Mouse (Mus musculus) forebrain, embryonic 14.5 days (tissue): ENCODE results near the gene Plaa. TPM values are rescaled to one million over a fixed set of nuclear protein-coding genes. Genes with fewer than 3 reads are reported as not detected.

Experiments used
- ATAC-seq: fragments of 200-750 bp; cut with Nextera tagmentation; 2 replicates; pipeline ENCODE4 v1.8.0; 2017; ENCODE audit warnings: mild to moderate bottlenecking, moderate library complexity
- DNase-seq: peaks from one replicate; pipeline ENCODE4 v3.0.0-alpha.2; 2015; ENCODE audit warnings: low spot score
- H3K27ac ChIP-seq: fragments of 300-500 bp; sonication (generic); 2 replicates; pipeline ENCODE4 v1.5.1; 2014; ENCODE audit warnings: low read depth, mild to moderate bottlenecking, control low read depth, low read length, moderate library complexity
- H3K27me3 ChIP-seq: fragments of 300-500 bp; sonication (generic); replicated peaks from 2 replicates; pipeline ENCODE4 v1.6.1; 2014; ENCODE audit warnings: low read length, control low read depth, mixed read lengths; ENCODE audit not compliant: control insufficient read depth, insufficient read depth
- H3K36me3 ChIP-seq: fragments of 300-500 bp; sonication (generic); 2 replicates; pipeline ENCODE4 v1.6.1; 2014; ENCODE audit warnings: low read length, control low read depth; ENCODE audit not compliant: control insufficient read depth, insufficient read depth
- H3K4me1 ChIP-seq: fragments of 300-500 bp; sonication (generic); 2 replicates; pipeline ENCODE4 v1.6.1; 2014; ENCODE audit warnings: antibody characterized with exemption, low read length, control low read depth; ENCODE audit not compliant: control insufficient read depth, insufficient read depth
- H3K4me2 ChIP-seq: fragments of 300-500 bp; sonication (generic); 2 replicates; pipeline ENCODE4 v1.6.1; 2014; ENCODE audit warnings: mild to moderate bottlenecking, control low read depth, low read length
- H3K4me3 ChIP-seq: fragments of 300-500 bp; sonication (generic); 2 replicates; pipeline ENCODE4 v1.5.1; 2014; ENCODE audit warnings: low read depth, low read length, control low read depth
- H3K9ac ChIP-seq: fragments of 300-500 bp; sonication (generic); 2 replicates; pipeline ENCODE4 v1.6.1; 2014; ENCODE audit warnings: mild to moderate bottlenecking, low read length, control low read depth, moderate library complexity
- H3K9me3 ChIP-seq: fragments of 300-500 bp; sonication (generic); replicated peaks from 2 replicates; pipeline ENCODE4 v1.6.1; 2016; ENCODE audit warnings: low read length, control low read depth, mixed read lengths; ENCODE audit not compliant: control insufficient read depth
- WGBS: fragments of 180-500 bp; shearing (Covaris S2); extraction: QIAGEN DNeasy Blood & Tissue Kit; methylation state at CpG from one replicate; pipeline ENCODE4 v1.1.7; 2014; 5-methylcytosine and 5-hydroxymethylcytosine counted together
- polyA plus RNA-seq: library from polyadenylated mRNA; unstranded; fragments of >200 nt; fragmentation: Nextera tagmentation; extraction: Ambion mirVana; gene quantifications from 2 replicates; pipeline ENCODE4 v1.2.1, GENCODE M21; 2014

The Plaa gene
- polyA plus RNA-seq, 1 experiment from 2014 or later, result 69.4 TPM

- DNase-seq, result no peak
- peaks cover 5% of the 10 kb centered on the region; the same call in 1 of the 2 replicates for H3K4me1 ChIP-seq
- no peaks in the 10 kb centered on the region for H3K9me3 ChIP-seq
- no peak overlapping the region for H3K9ac ChIP-seq
- no peak overlapping the region for H3K4me3 ChIP-seq
- H3K4me2 ChIP-seq, result no peak overlapping the region
- H3K27me3 ChIP-seq, result no peaks in the 10 kb centered on the region
- WGBS, result 83% methylated on average over 1 of the region's 1 CpGs
- H3K36me3 ChIP-seq, result no peaks in the 10 kb centered on the region
- no peak overlapping the region for H3K27ac ChIP-seq
- ATAC-seq, result no peak
Measured at GRCm38 (mm10) chr4:94560316-94560715, 42.7 kb downstream of the Plaa start.

GRCm38 (mm10) chr4:94559266-94559665, 43.8 kb downstream of the Plaa start:
- Histone ChIP-seq H3K27me3 (no peaks in the 10 kb centered on the region), H3K9me3 (no peaks in the 10 kb centered on the region), H3K9ac (no peak overlapping the region), H3K4me1 (peaks cover 8% of the 10 kb centered on the region; the same call in 1 of the 2 replicates), H3K4me3 (no peak overlapping the region), H3K4me2 (no peak overlapping the region), H3K27ac (no peak overlapping the region), H3K36me3 (no peaks in the 10 kb centered on the region)
- no peak for ATAC-seq
- WGBS, result 35% methylated on average over 2 of the region's 2 CpGs
- no peak for DNase-seq

DNA sequence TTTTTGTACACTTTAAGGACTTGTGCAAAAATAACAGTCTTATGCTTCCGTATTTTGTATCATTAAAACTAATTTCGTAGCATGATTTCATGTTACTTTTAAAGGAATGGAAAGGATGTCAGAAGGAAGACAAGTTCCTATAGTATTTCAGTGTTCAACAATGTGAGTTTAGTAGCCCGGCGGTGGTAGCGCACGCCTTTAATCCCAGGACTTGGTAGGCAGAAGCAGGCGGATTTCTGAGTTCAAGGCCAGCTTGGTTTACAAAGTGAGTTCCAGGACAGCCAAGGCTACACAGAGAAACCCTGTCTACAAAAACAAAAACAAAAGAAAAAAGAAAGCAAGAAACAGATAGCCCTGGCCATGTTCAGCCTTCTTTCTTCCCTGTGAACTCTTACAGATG, 45.9 kb downstream of the Plaa start:
- peak; percentile 0; the same call in 1 of the 2 replicates for ATAC-seq
- 78% methylated on average over 7 of the region's 7 CpGs for WGBS
- Histone ChIP-seq H3K9me3 (no peaks in the 10 kb centered on the region), H3K4me3 (peak overlapping the region; percentile 95; the same call in 1 of the 2 replicates), H3K27ac (no peak overlapping the region), H3K4me2 (no peak overlapping the region; the same call in 1 of the 2 replicates), H3K36me3 (no peaks in the 10 kb centered on the region), H3K27me3 (no peaks in the 10 kb centered on the region), H3K4me1 (peaks cover 8% of the 10 kb centered on the region; the same call in 1 of the 2 replicates), H3K9ac (no peak overlapping the region)
- DNase-seq, result no peak

- Histone ChIP-seq H3K4me2 (peak within 1 kb of the TSS; percentile 73), H3K4me3 (peak within 1 kb of the TSS; percentile 95), H3K27me3 (no peaks in the 10 kb centered on the region), H3K9me3 (no peaks in the 10 kb centered on the region), H3K36me3 (no peaks in the 10 kb centered on the region), H3K9ac (peak within 1 kb of the TSS; percentile 89), H3K4me1 (peaks cover 8% of the 10 kb centered on the region; the same call in 1 of the 2 replicates), H3K27ac (peak within 1 kb of the TSS; percentile 84)
- peak; percentile 96 for DNase-seq
- ATAC-seq, result peak; percentile 99
- 2% methylated on average over 71 of the region's 83 CpGs for WGBS
Measured at GRCm38 (mm10) chr4:94556265-94557054, 46.6 kb downstream of the Plaa start, which contains the start of the genes Gm10306 and Caap1. Gene Gm10306, plus strand, starts transcription at chr4:94556546. Gene Caap1, minus strand, starts transcription at chr4:94556796.

- DNase-seq (no peak), ATAC-seq (no peak)
- Histone ChIP-seq H3K4me3 (no peak overlapping the region), H3K4me2 (peak overlapping the region; percentile 73), H3K9me3 (no peaks in the 10 kb centered on the region), H3K4me1 (peaks cover 8% of the 10 kb centered on the region; the same call in 1 of the 2 replicates), H3K27me3 (no peaks in the 10 kb centered on the region), H3K9ac (no peak overlapping the region), H3K36me3 (no peaks in the 10 kb centered on the region), H3K27ac (no peak overlapping the region)
- 89% methylated on average over 5 of the region's 5 CpGs for WGBS
Measured at GRCm38 (mm10) chr4:94554955-94555494, 48.0 kb downstream of the Plaa start.

DNA sequence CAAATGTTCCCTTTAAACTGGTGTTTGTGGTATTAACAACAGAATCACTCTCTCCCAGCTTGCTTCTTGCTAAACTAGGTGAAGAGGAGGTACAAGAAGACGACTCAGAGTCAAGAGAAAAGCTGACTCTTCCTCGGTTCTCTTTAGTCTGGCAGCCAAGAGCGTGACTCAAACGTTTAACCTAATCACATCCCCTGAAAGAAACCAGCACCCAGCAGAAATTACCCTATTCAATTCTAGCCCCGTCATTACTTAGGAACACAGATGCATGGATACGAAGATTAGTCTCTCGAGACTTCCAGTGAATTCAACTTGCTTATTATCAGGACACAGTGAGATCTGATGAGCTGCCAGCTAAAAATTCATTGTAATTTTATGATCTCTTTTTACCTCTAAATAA, 58.7 kb downstream of the Plaa start:
- DNase-seq (no peak), ATAC-seq (no peak)
- Histone ChIP-seq H3K36me3 (peaks cover 23% of the 10 kb centered on the region), H3K27me3 (no peaks in the 10 kb centered on the region), H3K9ac (no peak overlapping the region), H3K4me3 (no peak overlapping the region), H3K9me3 (no peaks in the 10 kb centered on the region), H3K4me1 (no peaks in the 10 kb centered on the region), H3K4me2 (no peak overlapping the region), H3K27ac (no peak overlapping the region)
- WGBS, result 74% methylated on average over 7 of the region's 7 CpGs

DNA sequence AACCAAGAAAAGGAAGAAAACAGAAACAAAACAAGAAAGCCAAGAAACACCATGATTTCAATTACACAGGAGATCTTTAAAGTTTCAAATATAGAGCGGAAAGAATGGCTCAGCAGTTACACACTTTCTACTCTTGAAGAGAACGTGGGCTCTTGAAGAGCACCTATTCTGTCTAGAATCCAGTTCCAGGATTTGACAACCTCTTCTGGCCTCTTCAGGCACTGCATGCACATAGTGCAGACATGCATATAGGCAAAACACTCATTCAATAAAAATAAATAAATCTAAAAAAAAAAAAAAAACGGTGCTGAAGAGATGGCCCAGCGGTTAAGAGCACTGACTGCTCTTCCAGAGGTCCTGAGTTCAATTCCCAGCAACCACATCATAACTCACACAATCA, 60.0 kb downstream of the Plaa start:
- Histone ChIP-seq H3K9me3 (no peaks in the 10 kb centered on the region), H3K9ac (no peak overlapping the region), H3K36me3 (peaks cover 29% of the 10 kb centered on the region), H3K4me1 (no peaks in the 10 kb centered on the region), H3K4me3 (no peak overlapping the region), H3K27me3 (no peaks in the 10 kb centered on the region), H3K4me2 (no peak overlapping the region), H3K27ac (no peak overlapping the region)
- DNase-seq (no peak), ATAC-seq (no peak)
- WGBS, result 95% methylated on average over 4 of the region's 4 CpGs

- peaks cover 5% of the 10 kb centered on the region; the same call in 1 of the 2 replicates for H3K36me3 ChIP-seq
- ATAC-seq, result peak; percentile 50; the same call in 1 of the 2 replicates
- H3K4me3 ChIP-seq, result no peak overlapping the region
- H3K4me2 ChIP-seq, result no peak overlapping the region
- H3K9ac ChIP-seq, result no peak overlapping the region
- no peaks in the 10 kb centered on the region for H3K27me3 ChIP-seq
- DNase-seq, result peak; percentile 66
- H3K9me3 ChIP-seq, result no peaks in the 10 kb centered on the region
- H3K4me1 ChIP-seq, result no peaks in the 10 kb centered on the region
- no peak overlapping the region for H3K27ac ChIP-seq
Measured at GRCm38 (mm10) chr4:94533205-94533604, 69.8 kb downstream of the Plaa start.

- H3K4me2 ChIP-seq, result no peak overlapping the region
- WGBS, result 97% methylated on average over 1 of the region's 1 CpGs
- H3K27me3 ChIP-seq, result no peaks in the 10 kb centered on the region
- DNase-seq (no peak), ATAC-seq (no peak)
- H3K4me1 ChIP-seq, result no peaks in the 10 kb centered on the region
- H3K4me3 ChIP-seq, result no peak overlapping the region
- H3K9ac ChIP-seq, result no peak overlapping the region
- H3K9me3 ChIP-seq, result no peaks in the 10 kb centered on the region
- no peak overlapping the region for H3K27ac ChIP-seq
- H3K36me3 ChIP-seq, result no peaks in the 10 kb centered on the region
Measured at GRCm38 (mm10) chr4:94529448-94529847, 73.6 kb downstream of the Plaa start.
